Mouse (Mus musculus): ENCODE data around the gene Zdhhc22.

DNA sequence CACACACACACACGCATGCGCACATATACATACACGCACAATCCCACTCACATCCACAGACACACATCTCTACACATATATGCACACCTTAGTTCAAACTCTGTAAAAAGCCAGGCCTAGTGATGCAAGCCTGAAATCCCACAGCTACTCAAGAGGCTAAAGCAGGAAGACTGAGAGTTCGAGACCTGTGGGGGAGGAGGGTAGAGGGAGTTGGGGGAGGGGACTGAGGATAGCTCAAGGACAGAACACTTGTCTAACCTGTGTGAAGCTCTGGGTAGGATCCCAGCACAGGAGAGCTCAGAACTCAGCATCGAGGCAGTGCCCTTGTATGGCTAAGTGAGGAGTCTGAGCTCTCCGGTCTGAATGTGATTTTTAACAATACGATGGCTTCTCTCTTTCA, 12.6 kb upstream of the Zdhhc22 start:
- TF ChIP-seq CTCF (IDR thresholded peaks at IDR 0.05 in 2 of 3, conservative IDR thresholded peaks at IDR 0.05 in 1 of 3; ENCODE audit: control insufficient read depth in 1 of 3, insufficient read depth in 1 of 3, low read depth in 2 of 3, low read length in 3 of 3, poor library complexity in 1 of 3, severe bottlenecking in 1 of 3) = no peak
- no peak for TF ChIP-seq SIN3A (IDR thresholded peaks at IDR 0.05; ENCODE audit: low read length)
- TF ChIP-seq POLR2A (IDR thresholded peaks at IDR 0.05; ENCODE audit: control insufficient read depth in 1 of 2, insufficient read depth in 1 of 2, low read depth in 1 of 2, low read length in 2 of 2, poor library complexity in 1 of 2) = no peak
- no peak for TF ChIP-seq GATA1 (IDR thresholded peaks at IDR 0.05; ENCODE audit: low read depth, low read length)
- no peak for TF ChIP-seq MAZ (IDR thresholded peaks at IDR 0.05; ENCODE audit: low read depth, low read length)
- TF ChIP-seq TCF12 (IDR thresholded peaks at IDR 0.05; ENCODE audit: low read depth, low read length) = no peak
- no peak for TF ChIP-seq MEF2A (IDR thresholded peaks at IDR 0.05; ENCODE audit: extremely low read depth, insufficient replicate concordance, low read depth, low read length, poor library complexity, severe bottlenecking)
- TF ChIP-seq USF2 (IDR thresholded peaks at IDR 0.05; ENCODE audit: borderline replicate concordance in 1 of 2, insufficient read depth in 1 of 2, low read depth in 1 of 2, low read length in 2 of 2) = no peak
- no peak for TF ChIP-seq TAL1 (IDR thresholded peaks at IDR 0.05; ENCODE audit: low read length)
- no peak for TF ChIP-seq EP300 (IDR thresholded peaks at IDR 0.05; ENCODE audit: low read depth in 1 of 2, low read length in 2 of 2)
- TF ChIP-seq ZNF384 (IDR thresholded peaks at IDR 0.05; ENCODE audit: low read depth, low read length) = no peak
